Mouse (Mus musculus) liver, postnatal 0 days (tissue): ENCODE measurements at regions not wholly inside any gene's neighbourhood (a gene's known extent, or its start where the extent isn't known, plus 50 kb on each side); places are given as distances from the start of the nearest gene placed in this dataset.

ENCODE experiments used
- CTCF ChIP-seq: sonication (generic); IDR thresholded peaks from 2 replicates; pipeline ENCODE4 v1.5.1; 2016; ENCODE audit warnings: antibody characterized with exemption, low read depth
- EP300 ChIP-seq: IDR thresholded peaks from 2 replicates; pipeline ENCODE4 v1.6.1; 2016; ENCODE audit warnings: antibody characterized with exemption, low read depth, mild to moderate bottlenecking

DNA sequence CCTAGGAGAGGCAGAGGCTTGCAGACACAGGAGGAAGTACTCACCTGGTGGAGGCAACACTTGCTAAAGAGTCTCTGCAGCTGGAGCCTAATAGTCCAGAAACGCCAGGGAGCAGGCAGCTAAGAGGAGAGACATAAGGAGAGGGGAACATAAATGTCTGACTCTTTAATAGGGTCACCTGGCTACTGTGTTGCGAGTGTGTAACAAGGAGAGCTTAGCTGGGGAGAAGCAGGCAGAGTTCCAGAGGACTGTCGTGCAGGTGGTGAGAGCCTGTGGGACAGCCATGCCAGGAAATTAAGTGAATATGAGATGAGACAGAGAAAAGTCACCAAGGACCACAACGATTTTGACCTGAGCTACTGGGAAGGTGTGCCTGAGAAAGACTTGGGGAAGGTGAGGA lies 128.2 kb upstream of the Kctd3 start:
- TF ChIP-seq EP300 (no peak), CTCF (no peak)
